Mouse (Mus musculus): ENCODE results near the gene Calca.
"Not testable (repeated sequence)": the region's sequence is repeated elsewhere in the genome, so short reads cannot be mapped to it uniquely, and the experiment has no call there.

Calca gene

GRCm38 (mm10) chr7:114636102-114636501 lies at the start of gene Calca:
Calca (minus strand) TSS chr7:114636357.
- no peak for DNase-seq (ENCODE audit: low spot score)

- DNase-seq (ENCODE audit: low spot score) = no peak
Measured at GRCm38 (mm10) chr7:114672697-114673096, 36.5 kb upstream of the Calca start.

- DNase-seq (ENCODE audit: low spot score) = no peak
Measured at GRCm38 (mm10) chr7:114671405-114671804, 35.2 kb upstream of the Calca start.

GRCm38 (mm10) chr7:114649730-114650129 lies 13.6 kb upstream of the Calca start:
- no peak for DNase-seq (ENCODE audit: low spot score)

- no peak for DNase-seq (ENCODE audit: low spot score)
Measured at GRCm38 (mm10) chr7:114648791-114649190, 12.6 kb upstream of the Calca start.

- DNase-seq (ENCODE audit: low spot score) = no peak
Measured at GRCm38 (mm10) chr7:114635569-114636101, 522 bp downstream of the Calca start.

- DNase-seq (ENCODE audit: low spot score) = no peak
Measured at GRCm38 (mm10) chr7:114634386-114634785, 1.8 kb downstream of the Calca start.

GRCm38 (mm10) chr7:114625966-114626365 lies 10.2 kb downstream of the Calca start:
- DNase-seq (ENCODE audit: low spot score) = no peak

GRCm38 (mm10) chr7:114616759-114617158 lies 19.4 kb downstream of the Calca start:
- no peak for DNase-seq (ENCODE audit: low spot score)

GRCm38 (mm10) chr7:114594391-114594790 lies 41.8 kb downstream of the Calca start:
- not testable (repeated sequence) for DNase-seq (ENCODE audit: low spot score)

GRCm38 (mm10) chr7:114582441-114582840 lies 53.7 kb downstream of the Calca start:
- DNase-seq (ENCODE audit: low spot score) = no peak

Measured in testis, postnatal 14 days (tissue).